Mouse (Mus musculus): Measurements from ENCODE around the gene Timm50.

DNA sequence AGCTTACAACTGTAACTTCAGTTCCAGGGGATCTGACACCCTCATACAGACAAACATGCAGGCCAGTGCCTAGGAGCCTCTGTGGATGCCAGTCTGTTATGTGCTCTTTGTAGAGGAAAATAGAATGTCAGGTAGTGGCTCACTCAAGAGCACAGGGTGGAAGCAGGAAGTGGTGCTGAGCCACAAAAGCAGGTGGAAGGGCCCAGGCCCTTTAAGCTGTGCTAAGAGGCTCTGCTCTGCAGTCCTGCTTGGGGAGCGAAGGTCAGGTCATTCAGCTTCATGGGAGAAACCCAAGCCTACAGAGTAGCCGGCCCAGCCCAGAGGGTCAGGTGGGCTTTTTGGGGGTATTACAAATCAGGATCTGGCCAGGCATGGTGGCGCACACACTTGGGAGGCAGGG is 43.3 kb upstream of the Timm50 start:
- TF ChIP-seq POLR2A (IDR thresholded peaks at IDR 0.05; ENCODE audit: extremely low read depth, insufficient read depth, low read length), result no peak
- no peak for TF ChIP-seq CTCF (IDR thresholded peaks at IDR 0.05; ENCODE audit: extremely low read depth, insufficient read depth, low read length)
